Mouse (Mus musculus): Measurements from ENCODE around the gene S100a9. TPM values are rescaled to one million over a fixed set of nuclear protein-coding genes. Genes with fewer than 3 reads are reported as not detected.

Gene S100a9
- polyA plus RNA-seq, 1 experiment from 2014 or later = 8.2 TPM

DNA sequence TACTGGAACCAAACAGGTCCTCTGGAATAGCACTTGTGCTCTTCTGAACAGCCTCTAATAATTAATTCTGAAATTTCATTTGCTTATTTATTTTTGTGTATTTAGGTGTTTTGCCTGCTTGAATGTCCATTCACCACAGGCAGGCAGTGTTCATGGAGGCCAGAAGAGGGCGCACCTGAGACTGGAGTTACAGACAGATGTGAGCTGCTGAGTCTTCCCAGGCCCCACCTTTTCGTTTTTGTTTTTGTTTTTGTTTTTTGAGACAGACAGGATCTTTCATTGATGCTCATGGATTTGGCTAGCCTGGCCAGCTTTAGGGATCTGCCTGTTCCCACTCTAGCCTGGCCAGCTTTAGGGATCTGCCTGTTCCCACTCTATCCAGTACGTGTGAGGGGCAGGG lies 51.3 kb downstream of the S100a9 start:
- 49% methylated on average over 3 of the region's 3 CpGs for WGBS
- no peak for ATAC-seq (ENCODE audit: low FRiP score)

More for the DNA sequence above, 51.3 kb downstream of the S100a9 start:
- DNase-seq (ENCODE audit: low spot score) = no peak
- Histone ChIP-seq H3K27ac (no peak overlapping the region), H3K27me3 (ENCODE audit: control insufficient read depth, insufficient read depth, low read length) (no peaks in the 10 kb centered on the region), H3K9ac (no peak overlapping the region), H3K9me3 (ENCODE audit: control insufficient read depth, low read length) (no peaks in the 10 kb centered on the region), H3K36me3 (replicated peaks; ENCODE audit: control insufficient read depth, insufficient read depth) (no peaks in the 10 kb centered on the region), H3K4me2 (replicated peaks) (no peak overlapping the region), H3K4me1 (replicated peaks; ENCODE audit: control insufficient read depth, insufficient read depth, low read length) (no peaks in the 10 kb centered on the region), H3K4me3 (replicated peaks; ENCODE audit: low read length) (no peak overlapping the region)

Other genes with a start within 250 kb of the S100a9 start
- 2.8 and 4.0 TPM in 2 replicates for gene Npr1, start 229.9 kb downstream of the S100a9 start, polyA plus RNA-seq (2014; fragmentation: Nextera tagmentation; extraction: Ambion mirVana)
- gene Ilf2, start 219.6 kb downstream of the S100a9 start, polyA plus RNA-seq (2014; fragmentation: Nextera tagmentation; extraction: Ambion mirVana) = 228 and 235 TPM in 2 replicates
- gene Snapin, start 204.7 kb downstream of the S100a9 start, polyA plus RNA-seq (2014; fragmentation: Nextera tagmentation; extraction: Ambion mirVana) = 86.8 and 94.0 TPM in 2 replicates
- 122 and 126 TPM in 2 replicates for gene Chtop, start 186.2 kb downstream of the S100a9 start, polyA plus RNA-seq (2014; fragmentation: Nextera tagmentation; extraction: Ambion mirVana)
- gene S100a1, start 181.3 kb downstream of the S100a9 start, polyA plus RNA-seq (2014; fragmentation: Nextera tagmentation; extraction: Ambion mirVana) = 19.8 TPM in 2 replicates
- gene S100a13, start 181.3 kb downstream of the S100a9 start, polyA plus RNA-seq (2014; fragmentation: Nextera tagmentation; extraction: Ambion mirVana) = 11.9 TPM in 2 replicates
- not detected in 2 replicates for gene S100a14, start 168.9 kb downstream of the S100a9 start, polyA plus RNA-seq (2014; fragmentation: Nextera tagmentation; extraction: Ambion mirVana)
- gene S100a16, start 158.5 kb downstream of the S100a9 start, polyA plus RNA-seq (2014; fragmentation: Nextera tagmentation; extraction: Ambion mirVana) = 37.8 and 40.3 TPM in 2 replicates
- gene S100a3, start 135.1 kb downstream of the S100a9 start, polyA plus RNA-seq (2014; fragmentation: Nextera tagmentation; extraction: Ambion mirVana) = 2.4 and 3.4 TPM in 2 replicates
- gene S100a2, start 105.5 kb downstream of the S100a9 start, polyA plus RNA-seq (2014; fragmentation: Nextera tagmentation; extraction: Ambion mirVana) = not detected in 2 replicates
- gene Gm42674, start 93.8 kb downstream of the S100a9 start, polyA plus RNA-seq (2014; fragmentation: Nextera tagmentation; extraction: Ambion mirVana) = not detected in 2 replicates
- 1.2 and 1.6 TPM in 2 replicates for gene S100a4, start 92.0 kb downstream of the S100a9 start, polyA plus RNA-seq (2014; fragmentation: Nextera tagmentation; extraction: Ambion mirVana)
- gene S100a5, start 87.2 kb downstream of the S100a9 start, polyA plus RNA-seq (2014; fragmentation: Nextera tagmentation; extraction: Ambion mirVana) = not detected in 2 replicates
- 35.0 and 46.9 TPM in 2 replicates for gene S100a6, start 82.8 kb downstream of the S100a9 start, polyA plus RNA-seq (2014; fragmentation: Nextera tagmentation; extraction: Ambion mirVana)
- gene S100a7a, start 41.7 kb downstream of the S100a9 start, polyA plus RNA-seq (2014; fragmentation: Nextera tagmentation; extraction: Ambion mirVana) = not detected in 2 replicates
- gene S100a8, start 26.7 kb downstream of the S100a9 start, polyA plus RNA-seq (2014; fragmentation: Nextera tagmentation; extraction: Ambion mirVana) = 7.9 and 10.6 TPM in 2 replicates
- not detected in 2 replicates for gene Pglyrp4, start 31.2 kb upstream of the S100a9 start, polyA plus RNA-seq (2014; fragmentation: Nextera tagmentation; extraction: Ambion mirVana)
- gene Gm5849, start 82.2 kb upstream of the S100a9 start, polyA plus RNA-seq (2014; fragmentation: Nextera tagmentation; extraction: Ambion mirVana) = not detected in 2 replicates

Measured in hindbrain, embryonic 14.5 days (tissue).